Mouse (Mus musculus) CH12.LX (cell line): Measurements from ENCODE around the gene 4930447C04Rik. TPM values are rescaled to one million over a fixed set of nuclear protein-coding genes. Genes with fewer than 3 reads are reported as not detected.

Experiments
- DNase-seq: peaks from one replicate; pipeline ENCODE4 v3.0.0-alpha.2; 2013; ENCODE audit errors: extremely low read depth
- H3K27ac ChIP-seq: 2 replicates; pipeline ENCODE4 v1.5.1; 2012; ENCODE audit warnings: low read depth, mild to moderate bottlenecking, control low read depth, moderate library complexity; ENCODE audit not compliant: insufficient read depth
- H3K27me3 ChIP-seq: replicated peaks from 2 replicates; pipeline ENCODE3; 2012; ENCODE audit warnings: inconsistent platforms
- H3K36me3 ChIP-seq, 2 experiments: replicated peaks in 1 of 2; 2 replicates each; pipeline versions ENCODE3 to v1.6.1; 2012; ENCODE audit warnings: inconsistent platforms in 1 of 2, low read length in 1 of 2, mild to moderate bottlenecking in 1 of 2, mixed read lengths in 1 of 2, moderate library complexity in 1 of 2; ENCODE audit not compliant: control insufficient read depth in 1 of 2, insufficient read depth in 1 of 2
- H3K4me1 ChIP-seq, 2 experiments: 2 replicates each; pipeline ENCODE4 v1.6.1; 2012; ENCODE audit warnings: inconsistent platforms in 1 of 2, moderate library complexity in 1 of 2; ENCODE audit not compliant: insufficient read depth in 2 of 2, control insufficient read depth in 1 of 2
- H3K4me2 ChIP-seq: 2 replicates; pipeline ENCODE4 v1.6.1; 2012; ENCODE audit warnings: low read depth, mild to moderate bottlenecking, control low read depth; ENCODE audit not compliant: poor library complexity, insufficient read depth, severe bottlenecking
- H3K4me3 ChIP-seq, 3 experiments: fragments of 150-350 bp in 1 of 3; sonication (generic) in 1 of 3; replicated peaks in 1 of 3; 2 replicates each; pipeline versions ENCODE3 to v1.5.1; 2011 to 2012; ENCODE audit warnings: low read depth in 2 of 3, low read length in 2 of 3, mild to moderate bottlenecking in 2 of 3, moderate library complexity in 2 of 3, control low read depth in 1 of 3, improper control_type of control experiment in 1 of 3, inconsistent platforms in 1 of 3, mixed read lengths in 1 of 3; ENCODE audit not compliant: poor library complexity in 1 of 3
- H3K79me2 ChIP-seq: replicated peaks from 2 replicates; pipeline ENCODE4 v1.6.1; 2012; ENCODE audit warnings: mild to moderate bottlenecking, moderate library complexity; ENCODE audit not compliant: control insufficient read depth, poor library complexity, insufficient read depth, severe bottlenecking; ENCODE audit errors: extremely low read depth
- H3K9ac ChIP-seq: 2 replicates; pipeline ENCODE4 v1.6.1; 2012; ENCODE audit warnings: low read depth, mild to moderate bottlenecking, control low read depth, moderate library complexity; ENCODE audit not compliant: insufficient read depth
- H3K9me3 ChIP-seq: replicated peaks from 2 replicates; pipeline ENCODE3; 2012; ENCODE audit warnings: low read length, inconsistent platforms, mixed read lengths
- BHLHE40 ChIP-seq: IDR thresholded peaks from 2 replicates; pipeline ENCODE4 v1.6.1; 2011; ENCODE audit warnings: mild to moderate bottlenecking, low read depth, low read length, improper control_type of control experiment
- CHD1 ChIP-seq: IDR thresholded peaks from 2 replicates; pipeline ENCODE4 v1.6.1; 2012; ENCODE audit warnings: low read depth, low read length, improper control_type of control experiment, inconsistent platforms
- CHD2 ChIP-seq: IDR thresholded peaks from 2 replicates; pipeline ENCODE4 v1.6.1; 2011; ENCODE audit warnings: low read length, improper control_type of control experiment
- CTCF ChIP-seq, 2 experiments: IDR thresholded peaks in 1 of 2; conservative IDR thresholded peaks in 1 of 2; 2 replicates each; pipeline ENCODE4 v1.5.1; 2011 to 2012; ENCODE audit warnings: low read depth in 2 of 2, low read length in 2 of 2, improper control_type of control experiment in 1 of 2, inconsistent platforms in 1 of 2, mild to moderate bottlenecking in 1 of 2, moderate library complexity in 1 of 2
- E2F4 ChIP-seq: IDR thresholded peaks from 2 replicates; pipeline ENCODE4 v1.6.1; 2011; ENCODE audit warnings: low read depth, low read length, improper control_type of control experiment; ENCODE audit not compliant: insufficient replicate concordance
- ELF1 ChIP-seq: IDR thresholded peaks from 2 replicates; pipeline ENCODE4 v1.6.1; 2014; ENCODE audit warnings: low read depth, mild to moderate bottlenecking, inconsistent platforms, low read length, improper control_type of control experiment
- EP300 ChIP-seq: IDR thresholded peaks from 2 replicates; pipeline ENCODE4 v1.6.1; 2011; ENCODE audit warnings: low read length, improper control_type of control experiment
- ETS1 ChIP-seq: conservative IDR thresholded peaks from 2 replicates; pipeline ENCODE4 v1.6.1; 2012; ENCODE audit warnings: low read depth, mild to moderate bottlenecking, inconsistent platforms, low read length, improper control_type of control experiment, moderate library complexity
- GABPA ChIP-seq: IDR thresholded peaks from 2 replicates; pipeline ENCODE4 v1.6.1; 2012; ENCODE audit warnings: low read depth, low read length, improper control_type of control experiment, inconsistent platforms; ENCODE audit not compliant: insufficient replicate concordance
- IRF4 ChIP-seq: IDR thresholded peaks from 2 replicates; pipeline ENCODE4 v1.6.1; 2014; ENCODE audit warnings: low read depth, mild to moderate bottlenecking, inconsistent platforms, low read length, improper control_type of control experiment
- JUN ChIP-seq: IDR thresholded peaks from 2 replicates; pipeline ENCODE4 v1.6.1; 2011; ENCODE audit warnings: low read depth, mild to moderate bottlenecking, low read length, improper control_type of control experiment, moderate library complexity; ENCODE audit not compliant: insufficient read depth
- JUND ChIP-seq: conservative IDR thresholded peaks from 2 replicates; pipeline ENCODE4 v1.6.1; 2011; ENCODE audit warnings: low read depth, low read length, improper control_type of control experiment
- KAT2A ChIP-seq: IDR thresholded peaks from 2 replicates; pipeline ENCODE4 v1.6.1; 2012; ENCODE audit warnings: low read length, improper control_type of control experiment, inconsistent platforms; ENCODE audit not compliant: insufficient replicate concordance
- MAFK ChIP-seq: IDR thresholded peaks from 2 replicates; pipeline ENCODE4 v1.6.1; 2011; ENCODE audit warnings: low read length, improper control_type of control experiment; ENCODE audit not compliant: insufficient replicate concordance
- MEF2A ChIP-seq: IDR thresholded peaks from 2 replicates; pipeline ENCODE4 v1.6.1; 2014; ENCODE audit warnings: low read depth, mild to moderate bottlenecking, inconsistent platforms, low read length, improper control_type of control experiment, borderline replicate concordance
- MXI1 ChIP-seq: IDR thresholded peaks from 2 replicates; pipeline ENCODE4 v1.6.1; 2011; ENCODE audit warnings: mild to moderate bottlenecking, low read depth, low read length, improper control_type of control experiment
- MYC ChIP-seq: IDR thresholded peaks from 2 replicates; pipeline ENCODE4 v1.6.1; 2011; ENCODE audit warnings: low read depth, mild to moderate bottlenecking, improper control_type of control experiment, low read length
- NRF1 ChIP-seq: IDR thresholded peaks from 2 replicates; pipeline ENCODE4 v1.6.1; 2014; ENCODE audit warnings: low read depth, mild to moderate bottlenecking, inconsistent platforms, low read length, improper control_type of control experiment, moderate library complexity
- POLR2A ChIP-seq: IDR thresholded peaks from 2 replicates; pipeline ENCODE4 v1.6.1; 2011; ENCODE audit warnings: low read depth, mild to moderate bottlenecking, improper control_type of control experiment, low read length
- POLR2AphosphoS2 ChIP-seq: IDR thresholded peaks from 2 replicates; pipeline ENCODE4 v1.6.1; 2011; ENCODE audit warnings: low read depth, low read length, improper control_type of control experiment
- RAD21 ChIP-seq: IDR thresholded peaks from 2 replicates; pipeline ENCODE4 v1.6.1; 2011; ENCODE audit warnings: low read depth, mild to moderate bottlenecking, low read length, improper control_type of control experiment, moderate library complexity
- RCOR1 ChIP-seq: conservative IDR thresholded peaks from 2 replicates; pipeline ENCODE4 v1.6.1; 2012; ENCODE audit warnings: low read depth, mild to moderate bottlenecking, inconsistent platforms, low read length, improper control_type of control experiment
- SIN3A ChIP-seq: IDR thresholded peaks from 2 replicates; pipeline ENCODE4 v1.6.1; 2012; ENCODE audit warnings: low read length, improper control_type of control experiment, inconsistent platforms
- SMC3 ChIP-seq: IDR thresholded peaks from 2 replicates; pipeline ENCODE4 v1.6.1; 2011; ENCODE audit warnings: low read depth, low read length, improper control_type of control experiment
- TBP ChIP-seq: conservative IDR thresholded peaks from 2 replicates; pipeline ENCODE4 v1.6.1; 2011; ENCODE audit warnings: low read depth, low read length, improper control_type of control experiment
- TCF12 ChIP-seq: IDR thresholded peaks from 2 replicates; pipeline ENCODE4 v1.6.1; 2014; ENCODE audit warnings: low read depth, mild to moderate bottlenecking, inconsistent platforms, low read length, improper control_type of control experiment
- UBTF ChIP-seq: IDR thresholded peaks from 2 replicates; pipeline ENCODE4 v1.6.1; 2012; ENCODE audit warnings: low read depth, mild to moderate bottlenecking, inconsistent platforms, low read length, improper control_type of control experiment, moderate library complexity
- USF1 ChIP-seq: IDR thresholded peaks from 2 replicates; pipeline ENCODE4 v1.6.1; 2014; ENCODE audit warnings: low read depth, mild to moderate bottlenecking, inconsistent platforms, low read length, improper control_type of control experiment
- USF2 ChIP-seq: conservative IDR thresholded peaks from 2 replicates; pipeline ENCODE4 v1.6.1; 2011; ENCODE audit warnings: low read depth, low read length, improper control_type of control experiment
- ZC3H11A ChIP-seq: IDR thresholded peaks from 2 replicates; pipeline ENCODE4 v1.6.1; 2012; ENCODE audit warnings: low read depth, mild to moderate bottlenecking, inconsistent platforms, low read length, improper control_type of control experiment
- ZKSCAN1 ChIP-seq: IDR thresholded peaks from 2 replicates; pipeline ENCODE4 v1.6.1; 2012; ENCODE audit warnings: low read depth, inconsistent platforms, low read length, improper control_type of control experiment, borderline replicate concordance
- ZMIZ1 ChIP-seq: IDR thresholded peaks from 2 replicates; pipeline ENCODE4 v1.6.1; 2012; ENCODE audit warnings: low read depth, mild to moderate bottlenecking, inconsistent platforms, low read length, improper control_type of control experiment
- ZNF384 ChIP-seq: IDR thresholded peaks from 2 replicates; pipeline ENCODE4 v1.6.1; 2012; ENCODE audit warnings: low read depth, low read length, improper control_type of control experiment, inconsistent platforms
- dilution Hi-C: fragments of 300-500 bp; cut with MboI; formaldehyde crosslinking; loops from 2 replicates; pipeline ENCODE4 v1.14.3; 2020; ENCODE audit warnings: low sequenced_read_pairs; ENCODE audit not compliant: extremely low pct_unique_long_range_greater_than_20kb, extremely low pct_ligation_motif_present
- in situ Hi-C: fragments of 300-500 bp; cut with MboI; formaldehyde crosslinking; loops from 3 replicates; pipeline ENCODE4 v1.14.3; 2019; ENCODE audit warnings: low sequenced_read_pairs, low pct_ligation_motif_present, low pct_unique_long_range_greater_than_20kb, mixed read lengths
- polyA plus RNA-seq: library from polyadenylated mRNA; unstranded; fragments of >175 nt; gene quantifications from 2 replicates; pipeline ENCODE4 v1.2.1, GENCODE M21; 2012; ENCODE audit warnings: low read depth; ENCODE audit not compliant: insufficient read length
- total RNA-seq, 2 experiments: library from RNA; depleted of rRNA; stranded (reverse); fragments of 300-350 nt in 1 of 2; fragments of >200 nt in 1 of 2; gene quantifications; 2 replicates each; pipeline ENCODE4 v1.2.3; 2012 to 2014

4930447C04Rik gene
- total and polyA plus RNA-seq, 3 experiments: 0.52 to 0.89 (median 0.74) TPM

DNA sequence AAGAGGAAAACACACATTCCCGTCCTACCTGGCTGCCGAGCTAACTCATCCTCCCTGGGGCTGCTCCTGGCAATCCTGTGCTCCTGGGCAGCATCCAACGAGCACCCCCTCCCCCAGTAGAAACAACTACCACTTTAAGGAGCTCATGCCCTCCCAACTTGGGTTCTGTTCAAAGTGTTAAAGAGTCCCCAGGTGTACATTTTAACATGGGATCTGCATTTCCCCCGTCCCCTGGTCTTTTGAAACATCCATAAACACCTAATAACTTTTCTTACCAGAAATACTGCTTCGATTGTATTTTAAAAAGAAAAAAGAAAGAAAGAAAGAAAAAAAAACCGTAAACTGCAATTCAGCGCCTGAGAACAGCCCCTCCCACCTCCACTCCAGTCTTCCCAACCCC, 35.6 kb upstream of the 4930447C04Rik start:
- Histone ChIP-seq H3K36me3 (no peaks in the 10 kb centered on the region), H3K4me1 (peaks cover 2 to 18% of the 10 kb centered on the region in 2 experiments; a peak in 2 of 4 replicates), H3K79me2 (no peaks in the 10 kb centered on the region), H3K27ac (no peak overlapping the region), H3K9me3 (no peaks in the 10 kb centered on the region), H3K4me3 (no peak overlapping the region), H3K4me2 (peak overlapping the region; percentile 79; the same call in 1 of the 2 replicates), H3K9ac (peak overlapping the region; percentile 30), H3K27me3 (no peaks in the 10 kb centered on the region)
- in situ Hi-C loops (loop anchor here (5.0 to 25.0 kb wide), 3 partner anchors 134 to 439 kb away; partner anchors contain the start of gene Pcnx4), dilution Hi-C loops (no loop called here)
- TF ChIP-seq CHD1 (no peak), MEF2A (no peak), USF2 (no peak), KAT2A (no peak), IRF4 (no peak), ZKSCAN1 (no peak), ELF1 (no peak), MYC (no peak), CTCF (conservative IDR thresholded peaks at IDR 0.05 in 1 of 2, IDR thresholded peaks at IDR 0.05 in 1 of 2; ENCODE audit: low read depth in 2 of 2, low read length in 2 of 2) (no peak), ETS1 (no peak), MXI1 (no peak), ZNF384 (no peak), UBTF (no peak), JUND (no peak)
- no peak for DNase-seq

GRCm38 (mm10) chr12:72973161-72973560, 32.6 kb upstream of the 4930447C04Rik start:
- Histone ChIP-seq H3K4me3 (no peak overlapping the region), H3K27me3 (no peaks in the 10 kb centered on the region), H3K79me2 (no peaks in the 10 kb centered on the region), H3K9me3 (no peaks in the 10 kb centered on the region), H3K9ac (no peak overlapping the region), H3K4me2 (no peak overlapping the region), H3K27ac (no peak overlapping the region), H3K4me1 (peaks cover 2 to 23% of the 10 kb centered on the region in 2 experiments; a peak in 2 of 4 replicates), H3K36me3 (no peaks in the 10 kb centered on the region)
- peak; percentile 80 for DNase-seq
- in situ Hi-C loops: loop anchor here (10.0 kb wide), 1 partner anchor 278 kb away; no protein-coding TSS in a partner anchor
- dilution Hi-C loops: no loop called here
- TF ChIP-seq UBTF: no peak
- no peak for TF ChIP-seq TBP
- TF ChIP-seq JUN: no peak
- TF ChIP-seq SIN3A: no peak
- peak; percentile 43 to 95; a peak in 3 of 4 replicates for TF ChIP-seq CTCF (conservative IDR thresholded peaks at IDR 0.05 in 1 of 2, IDR thresholded peaks at IDR 0.05 in 1 of 2; ENCODE audit: low read depth in 2 of 2, low read length in 2 of 2)
- TF ChIP-seq USF2: no peak
- TF ChIP-seq ZNF384: no peak
- no peak for TF ChIP-seq MAFK
- TF ChIP-seq ZC3H11A: peak; percentile 93
- no peak for TF ChIP-seq ELF1
- TF ChIP-seq E2F4: no peak
- TF ChIP-seq EP300: no peak
- TF ChIP-seq IRF4: no peak; the same call in 1 of the 2 replicates
- no peak for TF ChIP-seq POLR2AphosphoS2
- no peak for TF ChIP-seq ZMIZ1
- no peak for TF ChIP-seq NRF1
- TF ChIP-seq POLR2A: no peak
- peak; percentile 93 for TF ChIP-seq RAD21
- no peak for TF ChIP-seq BHLHE40
- TF ChIP-seq MYC: no peak
- TF ChIP-seq GABPA: no peak
- no peak for TF ChIP-seq TCF12
- no peak for TF ChIP-seq CHD2
- TF ChIP-seq KAT2A: no peak
- TF ChIP-seq USF1: no peak
- TF ChIP-seq RCOR1: no peak
- TF ChIP-seq SMC3: peak; percentile 98
